Mouse (Mus musculus) stomach, postnatal 0 days (tissue): ENCODE data around the gene Bcl9l. TPM values are rescaled to one million over a fixed set of nuclear protein-coding genes. Genes with fewer than 3 reads are reported as not detected.

Experiments
- ATAC-seq: fragments of 200-750 bp; cut with Nextera tagmentation; 2 replicates; pipeline ENCODE4 v1.8.0; 2017; ENCODE audit not compliant: low FRiP score, low TSS enrichment
- DNase-seq: peaks from one replicate; pipeline ENCODE4 v3.0.0-alpha.2; 2016; ENCODE audit warnings: low spot score
- H3K27ac ChIP-seq: fragments of 300-500 bp; sonication (generic); replicated peaks from 2 replicates; pipeline ENCODE4 v1.5.1; 2014; ENCODE audit warnings: mild to moderate bottlenecking, control low read depth
- H3K27me3 ChIP-seq: fragments of 300-500 bp; sonication (generic); 2 replicates; pipeline ENCODE4 v1.6.1; 2014; ENCODE audit warnings: low read length; ENCODE audit not compliant: control insufficient read depth, insufficient read depth
- H3K36me3 ChIP-seq: fragments of 300-500 bp; sonication (generic); 2 replicates; pipeline ENCODE4 v1.6.1; 2014; ENCODE audit warnings: low read length, mixed read lengths; ENCODE audit not compliant: control insufficient read depth, insufficient read depth
- H3K4me1 ChIP-seq: fragments of 300-500 bp; sonication (generic); replicated peaks from 2 replicates; pipeline ENCODE4 v1.6.1; 2014; ENCODE audit warnings: antibody characterized with exemption; ENCODE audit not compliant: control insufficient read depth, insufficient read depth
- H3K4me2 ChIP-seq: fragments of 300-500 bp; sonication (generic); replicated peaks from 2 replicates; pipeline ENCODE4 v1.6.1; 2014; ENCODE audit warnings: low read depth, mild to moderate bottlenecking, control low read depth, moderate library complexity
- H3K4me3 ChIP-seq: fragments of 300-500 bp; sonication (generic); 2 replicates; pipeline ENCODE4 v1.5.1; 2014; ENCODE audit warnings: low read depth, low read length, control low read depth
- H3K9ac ChIP-seq: fragments of 300-500 bp; sonication (generic); 2 replicates; pipeline ENCODE4 v1.6.1; 2014; ENCODE audit warnings: mild to moderate bottlenecking, low read length, control low read depth, mixed read lengths
- H3K9me3 ChIP-seq: fragments of 300-500 bp; sonication (generic); 2 replicates; pipeline ENCODE4 v1.6.1; 2016; ENCODE audit warnings: low read length; ENCODE audit not compliant: control insufficient read depth
- CTCF ChIP-seq: IDR thresholded peaks from 2 replicates; pipeline ENCODE4 v1.5.1; 2016; ENCODE audit warnings: antibody characterized with exemption, low read depth, mild to moderate bottlenecking, moderate library complexity
- EP300 ChIP-seq: optimal IDR thresholded peaks from 2 replicates; pipeline ENCODE3; 2016; ENCODE audit warnings: antibody characterized with exemption
- WGBS: fragments of 180-500 bp; shearing (Covaris S2); extraction: QIAGEN DNeasy Blood & Tissue Kit; methylation state at CpG from one replicate; pipeline ENCODE4 v1.1.7; 2014; 5-methylcytosine and 5-hydroxymethylcytosine counted together
- polyA plus RNA-seq: library from polyadenylated mRNA; unstranded; fragments of >200 nt; fragmentation: Nextera tagmentation; extraction: Ambion mirVana; gene quantifications from 2 replicates; pipeline ENCODE4 v1.2.1, GENCODE M21; 2015

Gene Bcl9l
- polyA plus RNA-seq, 1 experiment from 2014 or later: 5.2 TPM

- 76% methylated on average over 3 of the region's 3 CpGs for WGBS
- TF ChIP-seq EP300 (no peak), CTCF (no peak)
Observed at GRCm38 (mm10) chr9:44525001-44525400, 42.4 kb downstream of the Bcl9l start.

DNA sequence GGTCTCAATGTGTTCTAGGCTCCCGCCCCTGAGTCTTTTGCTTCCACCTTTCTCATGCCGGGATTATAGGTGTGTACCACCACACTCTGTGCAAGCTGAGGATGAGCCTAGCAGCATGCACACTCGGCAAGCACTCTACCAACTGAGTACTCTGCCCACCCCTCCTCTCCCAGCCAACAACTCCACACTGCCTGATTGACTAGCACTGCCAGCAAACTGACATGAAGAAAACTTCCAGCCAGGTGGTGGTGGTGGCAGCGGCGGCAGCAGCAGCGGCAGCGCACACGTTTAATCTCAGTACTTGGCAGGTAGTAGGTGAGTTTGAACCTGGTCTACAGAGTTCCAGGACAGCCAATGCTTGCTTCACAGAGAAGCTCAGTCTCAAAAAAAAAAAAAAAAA lies 43.0 kb downstream of the Bcl9l start:
- Histone ChIP-seq H3K27ac (no peak overlapping the region), H3K4me1 (no peaks in the 10 kb centered on the region), H3K9ac (no peak overlapping the region), H3K36me3 (no peaks in the 10 kb centered on the region), H3K4me2 (no peak overlapping the region), H3K27me3 (no peaks in the 10 kb centered on the region), H3K4me3 (no peak overlapping the region), H3K9me3 (no peaks in the 10 kb centered on the region)
- TF ChIP-seq EP300 (no peak), CTCF (no peak)
- WGBS: 86% methylated on average over 8 of the region's 8 CpGs
- ATAC-seq (no peak), DNase-seq (no peak)

More at GRCm38 (mm10) chr9:44525001-44525400, 42.4 kb downstream of the Bcl9l start:
- ATAC-seq (no peak), DNase-seq (no peak)
- no peak overlapping the region for H3K4me2 ChIP-seq
- no peaks in the 10 kb centered on the region for H3K36me3 ChIP-seq
- no peaks in the 10 kb centered on the region for H3K4me1 ChIP-seq
- no peak overlapping the region for H3K4me3 ChIP-seq
- no peaks in the 10 kb centered on the region for H3K9me3 ChIP-seq
- no peak overlapping the region for H3K27ac ChIP-seq
- H3K9ac ChIP-seq: no peak overlapping the region
- no peaks in the 10 kb centered on the region for H3K27me3 ChIP-seq

- no peak overlapping the region for H3K4me2 ChIP-seq
- H3K4me1 ChIP-seq: no peaks in the 10 kb centered on the region
- DNase-seq (no peak), ATAC-seq (no peak)
- no peaks in the 10 kb centered on the region for H3K36me3 ChIP-seq
- 53% methylated on average over 9 of the region's 9 CpGs for WGBS
- H3K9me3 ChIP-seq: no peaks in the 10 kb centered on the region
- no peaks in the 10 kb centered on the region for H3K27me3 ChIP-seq
- H3K4me3 ChIP-seq: no peak overlapping the region
- no peak overlapping the region for H3K9ac ChIP-seq
- TF ChIP-seq EP300: no peak
- no peak for TF ChIP-seq CTCF
- H3K27ac ChIP-seq: no peak overlapping the region
Observed at GRCm38 (mm10) chr9:44526337-44527112, 43.9 kb downstream of the Bcl9l start.

DNA sequence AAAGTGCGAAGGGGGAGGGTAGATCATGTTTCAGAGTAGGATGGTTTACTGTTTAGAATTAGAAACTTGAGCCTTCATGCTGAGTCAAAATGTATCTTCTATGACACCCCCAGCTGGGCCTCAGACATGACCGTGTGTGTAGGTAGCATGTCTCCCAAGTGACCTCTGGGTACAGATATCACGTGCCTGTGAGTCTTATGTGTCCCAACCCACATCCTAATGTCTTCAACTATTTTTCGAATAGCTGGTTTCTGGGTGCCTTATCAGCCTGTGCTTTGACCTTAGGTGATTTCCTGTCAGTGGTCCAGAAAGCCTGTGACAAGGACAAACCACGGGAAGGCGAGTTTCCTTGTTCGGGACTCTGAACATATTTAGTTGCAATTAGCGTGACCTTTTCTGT lies 45.7 kb downstream of the Bcl9l start:
- ATAC-seq (no peak), DNase-seq (no peak)
- Histone ChIP-seq H3K27ac (no peak overlapping the region), H3K9me3 (no peaks in the 10 kb centered on the region), H3K4me3 (no peak overlapping the region), H3K27me3 (no peaks in the 10 kb centered on the region), H3K4me2 (no peak overlapping the region), H3K4me1 (no peaks in the 10 kb centered on the region), H3K36me3 (no peaks in the 10 kb centered on the region), H3K9ac (no peak overlapping the region)
- 60% methylated on average over 8 of the region's 8 CpGs for WGBS
- TF ChIP-seq CTCF (no peak), EP300 (no peak)

- H3K9ac ChIP-seq: no peak overlapping the region
- no peaks in the 10 kb centered on the region for H3K27me3 ChIP-seq
Observed at GRCm38 (mm10) chr9:44532991-44533580, 50.5 kb downstream of the Bcl9l start.

GRCm38 (mm10) chr9:44537625-44538301 lies 55.1 kb downstream of the Bcl9l start:
- Histone ChIP-seq H3K4me3 (no peak overlapping the region), H3K36me3 (no peaks in the 10 kb centered on the region), H3K27me3 (no peaks in the 10 kb centered on the region), H3K4me2 (no peak overlapping the region), H3K4me1 (no peaks in the 10 kb centered on the region), H3K9me3 (no peaks in the 10 kb centered on the region), H3K27ac (0 out of 2 replicates have a peak overlapping the region, but pooled peaks have one; percentile 8), H3K9ac (no peak overlapping the region)
- no peak for TF ChIP-seq CTCF
- no peak for TF ChIP-seq EP300
- DNase-seq (no peak), ATAC-seq (no peak)
- 67% methylated on average over 19 of the region's 19 CpGs for WGBS

More at GRCm38 (mm10) chr9:44532991-44533580, 50.5 kb downstream of the Bcl9l start:
- no peak overlapping the region for H3K27ac ChIP-seq
- no peaks in the 10 kb centered on the region for H3K4me1 ChIP-seq
- TF ChIP-seq EP300 (no peak), CTCF (no peak)
- DNase-seq: no peak
- 78% methylated on average over 6 of the region's 6 CpGs for WGBS
- no peak for ATAC-seq
- no peak overlapping the region for H3K4me3 ChIP-seq
- no peaks in the 10 kb centered on the region for H3K9me3 ChIP-seq
- H3K36me3 ChIP-seq: no peaks in the 10 kb centered on the region
- H3K4me2 ChIP-seq: no peak overlapping the region
